Mouse (Mus musculus) lung, embryonic 16.5 days (tissue): ENCODE data around the gene Dgkh. TPM values are rescaled to one million over a fixed set of nuclear protein-coding genes. Genes with fewer than 3 reads are reported as not detected.

Experiments
- ATAC-seq: fragments of 200-750 bp; cut with Nextera tagmentation; 2 replicates; pipeline ENCODE4 v1.8.0; 2017; ENCODE audit warnings: low read depth, mild to moderate bottlenecking, moderate library complexity
- H3K27ac ChIP-seq: fragments of 300-500 bp; sonication (generic); 2 replicates; pipeline ENCODE4 v1.5.1; 2014; ENCODE audit warnings: mild to moderate bottlenecking, control low read depth, low read length
- H3K27me3 ChIP-seq: fragments of 300-500 bp; sonication (generic); 2 replicates; pipeline ENCODE4 v1.6.1; 2014; ENCODE audit warnings: low read depth, low read length, mixed read lengths; ENCODE audit not compliant: control insufficient read depth, insufficient read depth
- H3K36me3 ChIP-seq: fragments of 300-500 bp; sonication (generic); 2 replicates; pipeline ENCODE4 v1.6.1; 2014; ENCODE audit warnings: low read length; ENCODE audit not compliant: control insufficient read depth, insufficient read depth
- H3K4me1 ChIP-seq: fragments of 300-500 bp; sonication (generic); replicated peaks from 2 replicates; pipeline ENCODE4 v1.6.1; 2014; ENCODE audit warnings: low read length, mixed read lengths; ENCODE audit not compliant: control insufficient read depth, insufficient read depth
- H3K4me2 ChIP-seq: fragments of 300-500 bp; sonication (generic); 2 replicates; pipeline ENCODE4 v1.6.1; 2014; ENCODE audit warnings: low read depth, low read length, control low read depth
- H3K4me3 ChIP-seq: fragments of 300-500 bp; sonication (generic); 2 replicates; pipeline ENCODE4 v1.5.1; 2014; ENCODE audit warnings: mild to moderate bottlenecking, low read length, control low read depth
- H3K9ac ChIP-seq: fragments of 300-500 bp; sonication (generic); 2 replicates; pipeline ENCODE4 v1.6.1; 2014; ENCODE audit warnings: low read length, control low read depth
- H3K9me3 ChIP-seq: fragments of 300-500 bp; sonication (generic); 2 replicates; pipeline ENCODE4 v1.6.1; 2016; ENCODE audit warnings: low read length; ENCODE audit not compliant: control insufficient read depth
- WGBS: fragments of 180-500 bp; shearing (Covaris S2); extraction: QIAGEN DNeasy Blood & Tissue Kit; methylation state at CpG from one replicate; pipeline ENCODE4 v1.1.7; 2014; 5-methylcytosine and 5-hydroxymethylcytosine counted together
- polyA plus RNA-seq: library from polyadenylated mRNA; unstranded; fragments of >200 nt; fragmentation: Nextera tagmentation; extraction: Ambion mirVana; gene quantifications from 2 replicates; pipeline ENCODE4 v1.2.1, GENCODE M21; 2015

Gene Dgkh
- polyA plus RNA-seq, 1 experiment from 2014 or later: 1.8 TPM

DNA sequence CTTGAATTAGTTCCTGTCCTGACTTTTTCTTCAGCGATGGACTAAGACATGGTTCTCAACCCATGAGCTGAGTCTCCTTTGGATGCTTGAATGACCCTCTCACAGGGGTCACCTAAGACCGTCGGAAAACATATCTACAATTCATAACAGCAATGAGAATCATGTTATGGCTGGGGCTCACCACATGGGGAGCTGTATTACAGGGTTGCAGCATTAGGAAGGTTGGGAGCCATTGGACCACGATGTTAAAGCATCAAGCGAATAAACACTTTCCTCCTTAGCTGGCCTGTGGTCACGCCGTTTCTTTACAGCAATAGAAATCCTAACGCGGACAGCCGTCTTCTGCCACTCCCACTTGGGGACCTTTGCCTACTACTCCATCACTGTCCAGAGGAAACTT, 62.6 kb downstream of the Dgkh start:
- Histone ChIP-seq H3K4me2 (no peak overlapping the region), H3K9me3 (no peaks in the 10 kb centered on the region), H3K4me1 (no peaks in the 10 kb centered on the region; the same call in 1 of the 2 replicates), H3K9ac (no peak overlapping the region), H3K27me3 (no peaks in the 10 kb centered on the region), H3K27ac (no peak overlapping the region), H3K36me3 (no peaks in the 10 kb centered on the region), H3K4me3 (no peak overlapping the region)
- WGBS: 54% methylated on average over 10 of the region's 10 CpGs
- ATAC-seq: no peak

DNA sequence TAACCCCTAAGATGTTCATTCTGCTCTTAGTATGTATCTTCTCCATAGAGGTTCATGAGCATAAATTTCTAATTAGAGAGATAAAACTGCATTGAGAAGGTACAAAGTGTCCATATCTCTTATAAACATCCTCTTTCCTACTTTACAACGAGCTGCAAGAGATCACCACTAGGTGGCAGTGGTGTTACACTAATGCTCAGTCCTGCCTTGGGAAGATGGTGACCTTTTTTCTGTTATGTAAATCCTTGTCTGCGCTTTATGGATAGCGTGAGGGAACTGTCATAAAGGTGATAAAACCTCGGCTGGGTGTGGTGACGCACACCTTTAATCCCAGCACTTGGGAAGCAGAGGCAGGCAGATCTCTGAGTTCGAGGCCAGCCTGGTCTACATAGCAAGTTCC, 64.3 kb downstream of the Dgkh start:
- H3K36me3 ChIP-seq: no peaks in the 10 kb centered on the region
- H3K9ac ChIP-seq: no peak overlapping the region
- H3K4me1 ChIP-seq: no peaks in the 10 kb centered on the region
- H3K4me3 ChIP-seq: no peak overlapping the region
- no peak overlapping the region for H3K27ac ChIP-seq
- no peaks in the 10 kb centered on the region for H3K9me3 ChIP-seq
- no peak overlapping the region for H3K4me2 ChIP-seq
- H3K27me3 ChIP-seq: no peaks in the 10 kb centered on the region
- 18% methylated on average over 6 of the region's 6 CpGs for WGBS
- peak; percentile 76 for ATAC-seq

DNA sequence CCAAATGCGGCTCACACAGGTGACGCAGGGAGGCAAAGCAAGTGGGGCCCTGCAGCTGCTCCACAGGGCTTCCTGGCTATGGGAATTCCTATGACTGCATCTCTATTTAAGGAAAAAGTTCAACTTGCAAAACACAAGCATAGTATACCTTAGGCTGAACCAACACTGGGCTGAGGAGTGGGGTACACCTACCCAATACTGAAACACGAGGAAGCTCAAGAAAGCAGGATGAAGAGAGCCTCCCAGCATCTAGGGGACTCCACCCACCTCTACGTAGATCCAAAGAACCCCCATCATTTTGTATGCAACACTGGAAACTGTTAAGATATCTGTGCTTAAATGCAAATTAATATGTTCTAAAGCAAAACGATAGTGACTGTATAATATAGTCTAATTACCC, 64.8 kb downstream of the Dgkh start:
- no peaks in the 10 kb centered on the region for H3K9me3 ChIP-seq
- H3K4me2 ChIP-seq: no peak overlapping the region
- H3K9ac ChIP-seq: no peak overlapping the region
- no peaks in the 10 kb centered on the region for H3K36me3 ChIP-seq
- 54% methylated on average over 5 of the region's 5 CpGs for WGBS
- H3K27me3 ChIP-seq: no peaks in the 10 kb centered on the region
- H3K4me3 ChIP-seq: no peak overlapping the region
- no peak for ATAC-seq
- H3K4me1 ChIP-seq: no peaks in the 10 kb centered on the region
- H3K27ac ChIP-seq: no peak overlapping the region

DNA sequence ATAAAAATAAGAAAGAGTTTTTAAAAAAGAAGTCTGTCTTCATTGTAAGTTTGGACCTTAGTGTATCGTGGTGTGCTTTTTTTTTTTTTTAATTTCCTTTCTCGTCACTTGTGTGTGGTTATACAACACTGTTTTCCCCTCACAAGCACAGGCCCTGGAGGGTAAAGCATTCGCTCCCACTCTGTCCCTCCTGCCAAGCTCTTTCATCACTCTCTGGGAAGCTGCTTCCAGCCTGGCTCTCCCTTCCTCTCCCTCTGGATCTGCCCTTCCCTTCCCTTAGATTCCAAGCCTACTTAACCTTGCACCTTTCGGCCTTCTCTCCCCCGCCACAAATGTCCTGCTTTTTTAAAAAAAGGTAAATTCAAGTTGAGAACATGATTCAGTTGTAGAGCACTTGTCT, 69.9 kb downstream of the Dgkh start:
- Histone ChIP-seq H3K9ac (no peak overlapping the region), H3K9me3 (peaks cover 4% of the 10 kb centered on the region; the same call in 1 of the 2 replicates), H3K27me3 (no peaks in the 10 kb centered on the region), H3K27ac (no peak overlapping the region), H3K4me1 (no peaks in the 10 kb centered on the region), H3K36me3 (0 out of 2 replicates have a peak, but pooled peaks cover 2% of the 10 kb centered on the region), H3K4me3 (no peak overlapping the region), H3K4me2 (no peak overlapping the region)
- no peak for ATAC-seq
- 72% methylated on average over 5 of the region's 5 CpGs for WGBS

DNA sequence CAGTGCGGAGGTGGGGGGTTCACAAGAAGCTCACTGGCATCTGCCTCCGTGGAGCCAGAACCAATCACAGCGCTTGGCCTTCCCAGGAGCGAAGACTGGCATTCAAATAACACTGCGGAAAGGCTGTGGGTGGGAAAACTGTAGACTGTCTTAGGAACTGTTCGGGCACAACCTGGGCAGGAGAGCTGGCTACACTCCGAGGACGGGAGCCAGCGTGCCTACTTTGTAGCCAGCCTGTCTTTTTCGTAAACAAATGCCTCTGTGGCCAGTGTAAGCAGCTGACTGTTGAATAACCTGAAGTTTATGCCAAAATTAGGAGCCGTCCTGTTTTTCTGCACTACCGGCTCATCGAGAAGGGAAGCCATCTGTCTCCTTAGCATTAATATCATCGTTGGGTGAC, 71.1 kb downstream of the Dgkh start:
- Histone ChIP-seq H3K4me3 (no peak overlapping the region), H3K4me2 (no peak overlapping the region), H3K36me3 (0 out of 2 replicates have a peak, but pooled peaks cover 2% of the 10 kb centered on the region), H3K27ac (no peak overlapping the region), H3K4me1 (no peaks in the 10 kb centered on the region), H3K9ac (no peak overlapping the region), H3K9me3 (peaks cover 4% of the 10 kb centered on the region; the same call in 1 of the 2 replicates), H3K27me3 (no peaks in the 10 kb centered on the region)
- 91% methylated on average over 14 of the region's 14 CpGs for WGBS
- no peak for ATAC-seq

DNA sequence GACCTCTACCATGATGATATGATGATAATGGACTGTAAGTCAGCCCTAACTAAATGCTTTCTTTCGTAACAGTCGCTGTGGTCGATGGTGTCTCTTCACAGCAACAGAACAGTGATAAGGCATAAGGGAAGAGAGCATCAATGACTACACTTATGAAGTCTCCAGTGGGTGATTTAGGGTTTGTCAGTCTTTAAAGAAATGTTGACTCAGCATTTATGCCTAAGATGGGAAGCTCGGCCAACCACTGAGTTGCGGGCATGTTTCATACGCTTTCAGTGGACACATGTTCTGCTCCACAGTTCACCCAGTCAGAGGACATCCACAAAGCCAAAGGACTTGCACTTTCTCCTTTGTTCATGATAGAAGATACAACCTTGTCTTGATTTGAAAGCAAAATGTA, 73.9 kb downstream of the Dgkh start:
- ATAC-seq: no peak
- peaks cover 4% of the 10 kb centered on the region; the same call in 1 of the 2 replicates for H3K9me3 ChIP-seq
- no peak overlapping the region for H3K4me2 ChIP-seq
- H3K4me3 ChIP-seq: no peak overlapping the region
- H3K4me1 ChIP-seq: no peaks in the 10 kb centered on the region
- 96% methylated on average over 6 of the region's 6 CpGs for WGBS
- no peak overlapping the region for H3K27ac ChIP-seq
- no peak overlapping the region for H3K9ac ChIP-seq
- no peaks in the 10 kb centered on the region for H3K27me3 ChIP-seq
- H3K36me3 ChIP-seq: 0 out of 2 replicates have a peak, but pooled peaks cover 2% of the 10 kb centered on the region

DNA sequence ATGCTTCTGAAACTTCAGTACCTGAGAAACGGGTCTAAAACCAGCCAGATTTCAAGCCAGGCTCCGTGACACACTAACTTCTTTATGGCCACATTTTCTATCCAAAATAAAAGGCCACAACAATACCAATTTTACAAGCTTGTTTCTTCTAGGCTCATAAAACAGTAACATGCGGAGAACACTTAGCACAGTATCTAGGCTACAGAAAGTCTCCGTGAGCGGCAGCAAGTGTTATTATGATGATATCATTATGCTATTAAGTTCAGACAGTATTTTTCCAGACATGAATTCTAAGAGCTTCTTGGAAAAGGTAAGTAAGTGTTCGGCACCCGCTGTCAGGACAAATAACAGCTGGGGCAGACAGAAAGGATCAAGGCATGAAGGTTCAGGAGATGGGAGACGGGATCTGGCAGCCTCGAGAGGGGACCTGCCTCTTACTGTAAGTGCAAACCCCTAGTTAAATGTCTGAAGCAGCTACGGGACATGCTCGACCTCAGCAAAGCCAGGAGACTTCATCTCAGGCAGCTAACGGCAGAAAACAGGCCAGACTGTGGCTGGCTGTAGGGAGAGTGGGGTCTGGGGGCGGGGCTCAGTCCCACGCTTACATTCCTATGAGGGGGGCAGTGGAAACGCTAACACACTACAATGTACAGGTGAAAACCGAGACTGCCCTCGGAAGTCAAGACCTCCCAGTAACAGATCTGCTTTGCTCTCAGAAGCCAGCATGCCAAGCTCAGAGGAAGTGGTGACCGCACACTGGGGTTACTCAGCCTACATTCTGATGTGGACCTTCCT, 75.5 kb downstream of the Dgkh start:
- H3K27ac ChIP-seq: no peak overlapping the region
- no peak for ATAC-seq
- WGBS: 79% methylated on average over 18 of the region's 18 CpGs
- no peak overlapping the region for H3K4me2 ChIP-seq
- H3K4me3 ChIP-seq: no peak overlapping the region
- no peak overlapping the region for H3K9ac ChIP-seq
- H3K9me3 ChIP-seq: peaks cover 4% of the 10 kb centered on the region; the same call in 1 of the 2 replicates
- no peaks in the 10 kb centered on the region for H3K4me1 ChIP-seq
- H3K36me3 ChIP-seq: 0 out of 2 replicates have a peak, but pooled peaks cover 2% of the 10 kb centered on the region
- no peaks in the 10 kb centered on the region for H3K27me3 ChIP-seq

DNA sequence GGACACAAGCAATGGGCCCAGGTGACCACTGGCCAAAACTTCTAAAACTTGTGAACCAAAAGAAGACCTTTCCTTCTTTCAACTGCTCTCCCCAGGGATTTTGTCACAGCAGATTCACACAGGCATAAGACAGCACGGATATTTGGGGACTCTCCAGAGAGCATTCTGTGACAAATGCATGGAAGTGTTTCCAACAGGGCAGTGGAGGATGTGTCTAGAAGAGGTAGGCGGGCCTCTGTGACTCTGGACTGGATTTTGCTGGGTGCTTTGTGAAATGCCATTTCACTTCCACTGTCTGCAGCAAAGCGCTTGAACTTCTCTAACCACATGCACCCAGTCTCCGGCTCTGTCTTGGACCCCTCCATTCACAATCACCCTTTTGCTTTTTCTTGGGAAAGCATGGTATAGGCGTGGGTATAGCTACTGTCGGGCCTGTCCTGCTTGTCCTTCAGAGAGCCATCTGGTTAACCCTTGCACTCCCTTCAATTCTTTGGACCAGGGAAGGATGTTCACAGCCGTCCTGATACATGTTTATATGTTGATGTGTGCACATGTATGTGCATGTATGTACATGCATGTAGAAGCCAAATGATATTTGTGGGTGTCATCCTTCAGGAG, 77.5 kb downstream of the Dgkh start:
- Histone ChIP-seq H3K9me3 (no peaks in the 10 kb centered on the region), H3K27me3 (no peaks in the 10 kb centered on the region), H3K36me3 (no peaks in the 10 kb centered on the region), H3K27ac (no peak overlapping the region), H3K4me3 (no peak overlapping the region), H3K4me2 (no peak overlapping the region), H3K9ac (no peak overlapping the region), H3K4me1 (0 out of 2 replicates have a peak, but pooled peaks cover 3% of the 10 kb centered on the region)
- no peak for ATAC-seq
- WGBS: 77% methylated on average over 7 of the region's 7 CpGs

DNA sequence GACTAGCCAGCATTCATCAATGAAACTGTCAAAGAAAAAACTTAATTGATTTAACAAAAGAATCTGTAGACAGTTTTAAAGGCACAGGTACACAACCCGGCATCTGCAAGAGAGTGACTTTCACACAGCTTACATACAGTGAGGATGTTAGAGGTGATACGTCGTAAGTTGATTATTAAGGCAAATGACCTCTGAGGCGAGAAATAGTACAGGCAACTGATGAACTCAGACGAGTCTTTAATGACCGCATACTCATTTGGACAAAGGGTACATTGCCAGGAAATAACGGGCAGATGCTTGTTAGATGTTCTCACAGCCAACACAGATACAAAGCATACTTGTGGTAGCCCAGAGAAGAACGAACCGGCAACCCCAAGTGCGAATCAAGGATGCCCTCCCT, 78.4 kb downstream of the Dgkh start:
- Histone ChIP-seq H3K27me3 (no peaks in the 10 kb centered on the region), H3K27ac (no peak overlapping the region), H3K4me1 (0 out of 2 replicates have a peak, but pooled peaks cover 5% of the 10 kb centered on the region), H3K9me3 (no peaks in the 10 kb centered on the region), H3K9ac (no peak overlapping the region), H3K36me3 (no peaks in the 10 kb centered on the region), H3K4me3 (no peak overlapping the region), H3K4me2 (no peak overlapping the region)
- WGBS: 86% methylated on average over 10 of the region's 10 CpGs
- no peak for ATAC-seq
